Mouse (Mus musculus) cerebellum, adult 9-10 months (tissue): Measurements from ENCODE around the gene Zfp536.
"Not testable (repeated sequence)": the region's sequence is repeated elsewhere in the genome, so short reads cannot be mapped to it uniquely, and the experiment has no call there.

Experiments
- DNase-seq: peaks from one replicate; pipeline ENCODE4 v3.0.0; 2022

Zfp536 gene

GRCm38 (mm10) chr7:37753024-37753423 is 20.4 kb downstream of the Zfp536 start:
- no peak for DNase-seq

- DNase-seq = no peak
Measured at GRCm38 (mm10) chr7:37746133-37746761, 27.2 kb downstream of the Zfp536 start.

GRCm38 (mm10) chr7:37743350-37743749 is 30.1 kb downstream of the Zfp536 start:
- no peak for DNase-seq

- DNase-seq = no peak
Measured at GRCm38 (mm10) chr7:37737191-37737590, 36.2 kb downstream of the Zfp536 start.

- DNase-seq = no peak
Measured at GRCm38 (mm10) chr7:37736413-37736720, 37.1 kb downstream of the Zfp536 start.

- DNase-seq = no peak
Measured at GRCm38 (mm10) chr7:37735707-37736412, 37.6 kb downstream of the Zfp536 start.

GRCm38 (mm10) chr7:37735101-37735500 is 38.3 kb downstream of the Zfp536 start:
- DNase-seq = no peak

- DNase-seq = no peak
Measured at GRCm38 (mm10) chr7:37734576-37734975, 38.9 kb downstream of the Zfp536 start.

- DNase-seq = no peak
Measured at GRCm38 (mm10) chr7:37733996-37734395, 39.4 kb downstream of the Zfp536 start.

- no peak for DNase-seq
Measured at GRCm38 (mm10) chr7:37732741-37733140, 40.7 kb downstream of the Zfp536 start.

GRCm38 (mm10) chr7:37727746-37728145 is 45.7 kb downstream of the Zfp536 start:
- no peak for DNase-seq

- no peak for DNase-seq
Measured at GRCm38 (mm10) chr7:37724002-37724790, 49.2 kb downstream of the Zfp536 start.

GRCm38 (mm10) chr7:37723191-37723592 is 50.2 kb downstream of the Zfp536 start:
- DNase-seq = no peak

GRCm38 (mm10) chr7:37721676-37722075 is 51.8 kb downstream of the Zfp536 start:
- DNase-seq = peak; percentile 59

- DNase-seq = peak; percentile 70
Measured at GRCm38 (mm10) chr7:37718671-37719402, 54.6 kb downstream of the Zfp536 start.

GRCm38 (mm10) chr7:37717071-37717470 is 56.4 kb downstream of the Zfp536 start:
- DNase-seq = no peak

GRCm38 (mm10) chr7:37716626-37717025 is 56.8 kb downstream of the Zfp536 start:
- peak; percentile 52 for DNase-seq

GRCm38 (mm10) chr7:37704464-37704863 is 69.0 kb downstream of the Zfp536 start:
- DNase-seq = no peak

GRCm38 (mm10) chr7:37697378-37697777 is 76.1 kb downstream of the Zfp536 start:
- DNase-seq = not testable (repeated sequence)

- DNase-seq = no peak
Measured at GRCm38 (mm10) chr7:37695066-37695465, 78.4 kb downstream of the Zfp536 start.

GRCm38 (mm10) chr7:37690606-37691005 is 82.8 kb downstream of the Zfp536 start:
- peak; percentile 38 for DNase-seq

- peak; percentile 44 for DNase-seq
Measured at GRCm38 (mm10) chr7:37689561-37690305, 83.7 kb downstream of the Zfp536 start.
